Mouse (Mus musculus) left cerebral cortex, postnatal 36 days (tissue): ENCODE results near the gene Gm13285. TPM values are rescaled to one million over a fixed set of nuclear protein-coding genes. Genes with fewer than 3 reads are reported as not detected.
"Not testable (repeated sequence)": the region's sequence is repeated elsewhere in the genome, so short reads cannot be mapped to it uniquely, and the experiment has no call there.

Source experiments
- DNase-seq, 2 experiments: peaks; one replicate each; pipeline ENCODE4 v3.0.0; 2021 to 2022; ENCODE audit warnings: low spot score in 2 of 2, mixed read lengths in 1 of 2
- intact Hi-C: fragments of 180-260 bp; cut with DNase I; formaldehyde crosslinking; loops from one replicate; pipeline ENCODE4 v1.15.1; 2025
- total RNA-seq, 2 experiments: library from RNA; stranded (reverse); gene quantifications; 2 replicates each; pipeline ENCODE4 v1.2.3; 2021

Gm13285 gene
- total RNA-seq, 2 experiments from 2014 or later, result not detected

DNA sequence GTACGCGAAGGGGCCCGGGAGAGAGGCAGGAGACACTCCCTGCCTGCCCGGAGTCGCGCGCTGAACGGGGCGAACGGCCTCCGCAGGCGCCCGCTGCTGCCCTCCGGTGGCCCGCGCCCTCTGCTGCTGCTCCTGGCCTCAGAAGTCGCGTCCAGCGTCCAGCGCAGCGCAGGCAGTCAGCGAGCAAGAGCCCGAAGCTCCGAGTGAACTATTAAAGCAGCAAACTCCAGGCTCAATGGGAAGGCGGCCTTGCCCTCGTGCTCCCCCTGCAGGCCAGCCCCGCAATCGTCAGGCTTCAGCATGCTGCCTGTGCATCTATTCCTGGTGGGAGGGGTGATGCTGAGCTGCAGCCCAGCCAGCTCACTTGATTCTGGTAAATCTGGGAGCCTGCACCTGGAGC lies 8.2 kb upstream of the Gm13285 start, which contains the start of gene Gm13278:
Gene Gm13278 (plus strand): TSS at position 301 of the 400 bp plus-strand sequence.
- intact Hi-C loops, DNase-seq: not testable (repeated sequence)

DNA sequence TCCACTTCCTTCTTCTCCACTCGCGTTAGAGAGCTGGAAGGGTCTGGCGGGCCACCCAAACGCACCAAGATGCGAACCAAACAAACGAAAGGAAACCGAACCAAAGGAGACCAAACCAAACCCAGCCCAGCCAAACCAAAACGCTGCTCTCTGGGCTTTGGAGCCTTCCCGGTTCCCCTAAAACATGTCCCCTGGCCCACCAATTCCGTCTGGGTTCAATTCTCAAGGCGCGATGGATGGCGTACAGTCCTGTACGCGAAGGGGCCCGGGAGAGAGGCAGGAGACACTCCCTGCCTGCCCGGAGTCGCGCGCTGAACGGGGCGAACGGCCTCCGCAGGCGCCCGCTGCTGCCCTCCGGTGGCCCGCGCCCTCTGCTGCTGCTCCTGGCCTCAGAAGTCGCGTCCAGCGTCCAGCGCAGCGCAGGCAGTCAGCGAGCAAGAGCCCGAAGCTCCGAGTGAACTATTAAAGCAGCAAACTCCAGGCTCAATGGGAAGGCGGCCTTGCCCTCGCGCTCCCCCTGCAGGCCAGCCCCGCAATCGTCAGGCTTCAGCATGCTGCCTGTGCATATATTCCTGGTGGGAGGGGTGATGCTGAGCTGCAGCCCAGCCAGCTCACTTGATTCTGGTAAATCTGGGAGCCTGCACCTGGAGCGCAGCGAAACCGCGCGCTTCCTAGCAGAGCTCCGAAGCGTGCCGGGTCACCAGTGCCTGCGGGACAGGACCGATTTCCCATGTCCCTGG lies 5.4 kb upstream of the Gm13285 start, which contains the start of gene Gm13275:
Gene Gm13275 (plus strand): TSS at position 552 of the 740 bp plus-strand sequence.
- intact Hi-C loops, result not testable (repeated sequence)
- peak; percentile 57 to 59 for DNase-seq

DNA sequence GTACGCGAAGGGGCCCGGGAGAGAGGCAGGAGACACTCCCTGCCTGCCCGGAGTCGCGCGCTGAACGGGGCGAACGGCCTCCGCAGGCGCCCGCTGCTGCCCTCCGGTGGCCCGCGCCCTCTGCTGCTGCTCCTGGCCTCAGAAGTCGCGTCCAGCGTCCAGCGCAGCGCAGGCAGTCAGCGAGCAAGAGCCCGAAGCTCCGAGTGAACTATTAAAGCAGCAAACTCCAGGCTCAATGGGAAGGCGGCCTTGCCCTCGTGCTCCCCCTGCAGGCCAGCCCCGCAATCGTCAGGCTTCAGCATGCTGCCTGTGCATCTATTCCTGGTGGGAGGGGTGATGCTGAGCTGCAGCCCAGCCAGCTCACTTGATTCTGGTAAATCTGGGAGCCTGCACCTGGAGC lies 2.4 kb upstream of the Gm13285 start, which contains the start of gene Gm13279:
Gene Gm13279 (plus strand): TSS at position 301 of the 400 bp plus-strand sequence.
- intact Hi-C loops, DNase-seq: not testable (repeated sequence)

DNA sequence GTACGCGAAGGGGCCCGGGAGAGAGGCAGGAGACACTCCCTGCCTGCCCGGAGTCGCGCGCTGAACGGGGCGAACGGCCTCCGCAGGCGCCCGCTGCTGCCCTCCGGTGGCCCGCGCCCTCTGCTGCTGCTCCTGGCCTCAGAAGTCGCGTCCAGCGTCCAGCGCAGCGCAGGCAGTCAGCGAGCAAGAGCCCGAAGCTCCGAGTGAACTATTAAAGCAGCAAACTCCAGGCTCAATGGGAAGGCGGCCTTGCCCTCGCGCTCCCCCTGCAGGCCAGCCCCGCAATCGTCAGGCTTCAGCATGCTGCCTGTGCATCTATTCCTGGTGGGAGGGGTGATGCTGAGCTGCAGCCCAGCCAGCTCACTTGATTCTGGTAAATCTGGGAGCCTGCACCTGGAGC lies 3.5 kb downstream of the Gm13285 start, which contains the start of gene Gm13287:
Gene Gm13287 (plus strand): TSS at position 301 of the 400 bp plus-strand sequence.
- intact Hi-C loops, DNase-seq: not testable (repeated sequence)

DNA sequence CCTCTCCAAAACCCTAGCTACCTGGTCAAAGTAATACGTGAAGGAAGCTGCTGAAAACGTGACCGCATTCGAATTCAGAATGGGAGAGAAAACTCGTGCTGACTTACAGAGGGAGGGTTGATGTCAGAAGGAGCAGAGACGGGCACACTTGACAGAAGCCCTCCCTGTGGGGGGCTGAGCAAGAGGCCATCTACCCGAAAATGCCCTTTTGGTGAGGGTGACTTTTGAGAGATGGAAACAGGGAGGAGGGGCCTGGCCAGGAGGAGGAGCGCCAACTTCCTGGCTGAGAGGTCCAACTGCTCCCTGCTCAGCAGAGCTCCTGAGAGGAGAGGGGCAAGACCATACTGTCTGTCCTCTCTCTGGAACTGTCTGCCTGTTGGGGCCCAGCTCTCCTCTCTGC lies 5.8 kb downstream of the Gm13285 start, which contains the start of gene Gm13288:
Gene Gm13288 (plus strand): TSS at position 301 of the 400 bp plus-strand sequence.
- DNase-seq, intact Hi-C loops: not testable (repeated sequence)

GRCm38 (mm10) chr4:88805761-88806160 lies 6.3 kb downstream of the Gm13285 start:
- intact Hi-C loops, DNase-seq: not testable (repeated sequence)

DNA sequence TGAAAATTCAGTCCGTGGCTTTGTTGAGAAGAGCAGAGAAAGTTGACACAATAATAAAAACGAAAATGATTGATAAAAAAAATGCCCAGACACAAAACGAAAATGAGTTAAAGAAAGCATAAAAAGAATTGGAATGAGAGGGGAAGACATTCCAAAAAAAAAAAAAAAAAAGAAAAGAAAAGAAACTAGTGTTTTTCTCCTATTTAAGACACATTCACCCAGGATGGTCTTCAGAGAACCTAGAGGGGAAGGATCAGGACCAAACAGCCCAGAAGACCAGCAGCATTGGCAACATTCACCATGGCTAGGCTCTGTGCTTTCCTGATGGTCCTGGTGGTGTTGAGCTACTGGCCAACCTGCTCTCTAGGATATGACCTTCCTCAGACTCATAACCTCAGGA lies 16.5 kb downstream of the Gm13285 start, which contains the start of gene Ifna7:
Gene Ifna7 (plus strand): TSS at position 301 of the 400 bp plus-strand sequence.
- intact Hi-C loops, result no loop called here
- DNase-seq, result no peak

DNA sequence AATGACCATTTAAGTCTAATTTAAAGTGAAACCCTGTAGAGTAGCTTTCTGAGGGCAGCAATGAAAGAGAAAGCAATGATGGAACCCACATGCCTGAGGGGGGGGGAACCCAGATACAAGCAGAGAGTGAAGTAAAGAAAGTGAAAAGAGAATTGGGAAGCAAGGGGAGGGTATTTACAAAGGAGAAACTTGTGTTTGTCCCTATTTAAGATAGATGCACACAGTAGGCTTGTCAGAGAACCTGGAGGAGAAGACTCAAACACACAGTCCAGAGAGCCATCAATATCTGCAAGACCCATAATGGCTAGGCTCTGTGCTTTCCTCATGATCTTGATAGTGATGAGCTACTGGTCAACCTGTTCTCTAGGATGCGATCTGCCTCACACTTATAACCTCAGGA lies 20.2 kb downstream of the Gm13285 start, which contains the start of gene Ifna11:
Gene Ifna11 (plus strand): TSS at position 301 of the 400 bp plus-strand sequence.
- intact Hi-C loops, result no loop called here
- no peak for DNase-seq

DNA sequence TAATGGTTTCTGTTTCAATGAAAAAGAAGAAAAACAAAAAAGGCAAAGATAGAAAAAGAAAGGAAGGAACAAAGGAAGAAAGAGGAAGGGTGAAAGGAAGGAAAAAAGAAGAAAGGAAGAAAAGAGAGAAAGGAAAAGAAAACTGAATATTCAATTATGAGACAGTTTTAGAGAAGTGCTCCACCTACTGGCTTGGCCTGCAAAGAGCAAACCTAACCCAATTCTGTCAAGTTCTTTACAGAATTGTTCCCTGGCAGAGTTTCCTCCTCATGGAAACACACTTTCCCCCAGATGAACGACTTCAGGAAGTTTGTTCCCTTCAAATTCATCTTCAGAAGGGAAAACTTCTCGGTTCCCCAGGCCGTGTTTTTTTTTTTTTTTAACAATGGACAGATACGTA lies 23.5 kb downstream of the Gm13285 start:
- no peak for DNase-seq

DNA sequence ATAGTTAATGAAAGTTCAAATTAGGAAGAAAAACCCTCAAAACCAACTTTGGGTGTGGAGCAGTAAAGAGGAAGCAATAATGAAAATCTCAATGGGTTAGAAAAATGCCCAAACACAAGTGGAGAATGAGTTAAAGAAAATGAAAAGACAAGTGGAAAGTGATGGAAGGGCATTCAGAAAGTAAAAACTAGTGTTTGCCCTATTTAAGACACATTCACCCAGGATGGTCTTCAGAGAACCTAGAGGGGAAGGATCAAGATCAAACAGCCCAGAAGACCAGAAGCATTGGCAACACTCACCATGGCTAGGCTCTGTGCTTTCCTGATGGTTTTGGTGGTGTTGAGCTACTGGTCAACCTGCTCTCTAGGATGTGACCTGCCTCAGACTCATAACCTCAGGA lies 27.7 kb downstream of the Gm13285 start, which contains the start of gene Ifna6:
Gene Ifna6 (plus strand): TSS at position 301 of the 400 bp plus-strand sequence.
- intact Hi-C loops, result not testable (repeated sequence)

More for the DNA sequence above, 23.5 kb downstream of the Gm13285 start:
- intact Hi-C loops, result no loop called here

DNA sequence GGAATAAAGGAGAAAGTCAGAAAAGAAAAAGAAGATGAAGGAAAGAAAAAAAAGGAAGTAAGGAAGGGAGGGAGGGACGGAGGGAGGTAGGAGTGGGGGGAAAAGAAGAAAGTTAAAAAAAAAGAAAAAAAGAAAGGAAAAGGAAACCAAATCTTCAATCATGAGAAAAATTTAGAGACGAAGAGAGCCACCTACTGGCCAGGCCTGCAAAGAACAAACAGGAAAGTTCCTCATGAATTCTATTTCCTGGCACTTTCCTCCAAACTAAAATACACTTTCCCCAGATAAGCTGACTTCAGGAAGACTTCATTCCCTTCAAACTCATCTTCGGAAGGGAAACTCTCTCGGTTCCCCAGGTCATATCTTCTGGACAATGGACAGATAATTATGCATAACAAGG lies 31.1 kb downstream of the Gm13285 start:
- intact Hi-C loops, result no loop called here
- no peak for DNase-seq

More for the DNA sequence above, 27.7 kb downstream of the Gm13285 start, which contains the start of gene Ifna6:
- DNase-seq, result not testable (repeated sequence)

DNA sequence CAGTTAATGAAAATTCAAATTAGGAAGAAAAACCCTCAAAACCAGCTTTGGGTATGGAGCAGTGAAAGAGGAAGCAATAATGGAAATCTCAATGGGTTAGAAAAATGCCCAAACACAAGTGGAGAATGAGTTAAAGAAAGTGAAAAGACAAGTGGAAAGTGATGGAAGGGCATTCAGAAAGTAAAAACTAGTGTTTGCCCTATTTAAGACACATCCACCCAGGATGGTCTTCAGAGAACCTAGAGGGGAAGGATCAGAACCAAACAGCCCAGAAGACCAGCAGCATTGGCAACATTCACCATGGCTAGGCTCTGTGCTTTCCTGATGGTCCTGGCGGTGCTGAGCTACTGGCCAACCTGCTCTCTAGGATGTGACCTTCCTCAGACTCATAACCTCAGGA lies 35.8 kb downstream of the Gm13285 start, which contains the start of gene Ifna5:
Gene Ifna5 (plus strand): TSS at position 301 of the 400 bp plus-strand sequence.
- intact Hi-C loops, result not testable (repeated sequence)

DNA sequence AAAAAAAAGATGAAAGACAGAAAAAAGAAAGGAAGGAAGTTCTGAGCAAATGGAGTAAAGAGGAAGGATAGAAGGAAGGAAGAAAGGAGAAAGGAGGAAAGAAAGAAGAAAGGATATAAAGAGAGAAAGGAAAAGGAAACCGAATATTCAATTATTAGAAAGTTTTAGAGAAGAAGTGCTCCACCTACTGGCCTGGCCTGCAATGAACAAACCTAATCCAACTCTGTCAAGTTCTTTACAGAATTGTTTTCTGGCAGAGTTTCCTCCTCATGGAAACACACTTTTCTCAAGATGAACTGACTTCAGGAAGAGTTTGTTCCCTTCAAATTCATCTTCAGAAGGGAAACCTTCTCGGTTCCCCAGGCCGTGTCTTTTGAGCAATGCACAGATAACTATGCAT lies 39.4 kb downstream of the Gm13285 start:
- DNase-seq, result no peak
- intact Hi-C loops, result no loop called here

More for the DNA sequence above, 35.8 kb downstream of the Gm13285 start, which contains the start of gene Ifna5:
- DNase-seq, result not testable (repeated sequence)

DNA sequence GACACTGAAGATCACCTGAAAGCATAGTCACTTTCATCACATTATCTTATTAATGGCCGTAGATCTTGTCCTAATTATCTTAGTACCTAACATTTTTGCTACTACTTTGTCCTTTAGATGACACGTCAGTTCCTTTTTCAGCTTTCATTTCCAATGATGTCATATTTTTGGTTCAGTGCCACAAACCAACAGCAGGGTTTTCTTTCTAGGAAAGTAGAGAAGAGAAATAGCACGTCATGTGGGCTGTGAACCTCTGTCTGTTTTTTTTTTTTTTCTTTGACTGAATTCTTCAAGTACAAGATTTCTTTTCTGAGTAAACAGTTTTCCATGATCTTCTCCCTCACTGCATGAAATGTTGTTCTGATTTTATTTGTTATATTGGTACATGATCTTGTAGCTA lies 40.6 kb downstream of the Gm13285 start:
- intact Hi-C loops, result no loop called here
- no peak for DNase-seq

DNA sequence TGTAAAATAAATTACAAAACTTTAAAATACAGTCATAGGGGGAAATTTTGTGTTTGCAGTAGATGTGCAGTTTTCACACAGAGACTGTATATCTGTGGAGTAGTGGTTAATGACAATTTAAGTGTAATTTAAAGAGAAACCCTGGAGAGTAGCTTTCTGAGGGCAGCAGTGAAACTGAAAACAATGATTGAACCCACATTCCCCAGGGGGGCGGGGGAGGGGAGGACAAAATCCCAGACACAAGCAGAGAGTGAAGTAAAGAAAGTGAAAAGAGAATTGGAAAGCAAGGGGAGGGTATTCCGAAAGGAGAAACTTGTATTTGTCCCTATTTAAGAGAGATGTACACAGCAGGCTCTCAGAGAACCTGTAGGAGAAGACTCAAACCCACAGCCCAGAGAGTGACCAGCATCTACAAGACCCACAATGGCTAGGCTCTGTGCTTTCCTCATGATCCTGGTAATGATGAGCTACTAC lies 42.0 kb downstream of the Gm13285 start, which contains the start of gene Ifna4:
Gene Ifna4 (plus strand): TSS at position 424 of the 474 bp plus-strand sequence.
- no peak for DNase-seq
- intact Hi-C loops, result no loop called here

GRCm38 (mm10) chr4:88845334-88845733 lies 45.9 kb downstream of the Gm13285 start:
- intact Hi-C loops, result no loop called here
- DNase-seq, result no peak

GRCm38 (mm10) chr4:88849698-88850097 lies 50.2 kb downstream of the Gm13285 start, which contains the start of gene Ifna1:
Gene Ifna1, plus strand, starts transcription at chr4:88850087.
- intact Hi-C loops, result no loop called here
- DNase-seq, result no peak
